Mouse (Mus musculus) kidney, adult 2 months (tissue): ENCODE measurements around the gene Bik.

ENCODE experiments used
- CTCF ChIP-seq: fragments of 200-500 bp; conservative IDR thresholded peaks from 2 replicates; pipeline ENCODE4 v1.5.1; 2011; ENCODE audit warnings: low read depth, mild to moderate bottlenecking, control low read depth, low read length, moderate library complexity, mixed read lengths; ENCODE audit not compliant: insufficient read depth, insufficient read length
- POLR2A ChIP-seq: fragments of 200-500 bp; IDR thresholded peaks from one replicate; pipeline ENCODE4 v1.6.1; 2011; ENCODE audit warnings: low read depth, low read length, control low read depth

GRCm38 (mm10) chr15:83546029-83546428 is 19.4 kb downstream of the Bik start:
- TF ChIP-seq POLR2A (no peak), CTCF (no peak)
